Mouse (Mus musculus) MEL (cell line): Measurements from ENCODE around the gene Grin3b. TPM values are rescaled to one million over a fixed set of nuclear protein-coding genes. Genes with fewer than 3 reads are reported as not detected.

ENCODE experiments used
- DNase-seq: peaks from one replicate; pipeline ENCODE4 v3.0.0; 2011; ENCODE audit warnings: low read depth, low spot score
- H3K27ac ChIP-seq: 2 replicates; pipeline ENCODE4 v1.5.1; 2012; ENCODE audit warnings: low read depth, mild to moderate bottlenecking, control low read depth, low read length, moderate library complexity; ENCODE audit not compliant: control insufficient read depth
- H3K27me3 ChIP-seq, 2 experiments: fragments of 150-350 bp in 1 of 2; sonication (generic) in 1 of 2; 2 replicates each; pipeline ENCODE4 v1.6.1; 2012; ENCODE audit warnings: low read length in 2 of 2, mild to moderate bottlenecking in 2 of 2, improper control_type of control experiment in 1 of 2, moderate library complexity in 1 of 2; ENCODE audit not compliant: insufficient read depth in 2 of 2, control insufficient read depth in 1 of 2
- H3K36me3 ChIP-seq, 2 experiments: 2 replicates each; pipeline ENCODE4 v1.6.1; 2012 to 2014; ENCODE audit warnings: low read length in 2 of 2, improper control_type of control experiment in 1 of 2, inconsistent platforms in 1 of 2, mild to moderate bottlenecking in 1 of 2; ENCODE audit not compliant: insufficient read depth in 2 of 2, control insufficient read depth in 1 of 2
- H3K4me1 ChIP-seq, 2 experiments: fragments of 150-350 bp in 1 of 2; sonication (generic) in 1 of 2; 2 replicates each; pipeline ENCODE4 v1.6.1; 2012; ENCODE audit warnings: low read length in 2 of 2, improper control_type of control experiment in 1 of 2, mild to moderate bottlenecking in 1 of 2; ENCODE audit not compliant: insufficient read depth in 2 of 2, control insufficient read depth in 1 of 2
- H3K4me3 ChIP-seq, 2 experiments: fragments of 150-350 bp in 1 of 2; sonication (generic) in 1 of 2; 2 replicates each; pipeline ENCODE4 v1.5.1; 2012; ENCODE audit warnings: low read depth in 2 of 2, low read length in 2 of 2, mild to moderate bottlenecking in 2 of 2, moderate library complexity in 2 of 2, control low read depth in 1 of 2, improper control_type of control experiment in 1 of 2; ENCODE audit not compliant: control insufficient read depth in 1 of 2, insufficient read depth in 1 of 2
- H3K79me2 ChIP-seq: 2 replicates; pipeline ENCODE4 v1.6.1; 2012; ENCODE audit warnings: mild to moderate bottlenecking, low read length, moderate library complexity; ENCODE audit not compliant: control insufficient read depth, poor library complexity, insufficient read depth
- H3K9ac ChIP-seq: 2 replicates; pipeline ENCODE4 v1.6.1; 2012; ENCODE audit warnings: low read depth, mild to moderate bottlenecking, control low read depth, low read length, moderate library complexity; ENCODE audit not compliant: control insufficient read depth, poor library complexity, severe bottlenecking
- H3K9me3 ChIP-seq: fragments of 150-350 bp; sonication (generic); replicated peaks from 2 replicates; pipeline ENCODE4 v1.6.1; 2012; ENCODE audit warnings: mild to moderate bottlenecking, low read length, improper control_type of control experiment, moderate library complexity; ENCODE audit not compliant: insufficient read depth
- BHLHE40 ChIP-seq: IDR thresholded peaks from 2 replicates; pipeline ENCODE4 v1.6.1; 2012; ENCODE audit warnings: low read depth, mild to moderate bottlenecking, inconsistent platforms, low read length, improper control_type of control experiment, borderline replicate concordance
- CHD1 ChIP-seq: IDR thresholded peaks from 2 replicates; pipeline ENCODE4 v1.6.1; 2012; ENCODE audit warnings: low read depth, mild to moderate bottlenecking, inconsistent platforms, low read length, improper control_type of control experiment
- CHD2 ChIP-seq: IDR thresholded peaks from 2 replicates; pipeline ENCODE4 v1.6.1; 2011; ENCODE audit warnings: low read length, improper control_type of control experiment
- EP300 ChIP-seq, 2 experiments: IDR thresholded peaks; 2 replicates each; pipeline ENCODE4 v1.6.1; 2011; ENCODE audit warnings: improper control_type of control experiment in 2 of 2, low read length in 2 of 2, low read depth in 1 of 2, mild to moderate bottlenecking in 1 of 2
- GATA1 ChIP-seq: IDR thresholded peaks from 2 replicates; pipeline ENCODE4 v1.6.1; 2011; ENCODE audit warnings: low read depth, low read length, improper control_type of control experiment
- HCFC1 ChIP-seq: IDR thresholded peaks from 2 replicates; pipeline ENCODE4 v1.6.1; 2012; ENCODE audit warnings: low read depth, mild to moderate bottlenecking, inconsistent platforms, low read length, improper control_type of control experiment, moderate library complexity
- MAX ChIP-seq: IDR thresholded peaks from 2 replicates; pipeline ENCODE4 v1.6.1; 2011; ENCODE audit warnings: low read length, improper control_type of control experiment
- MAZ ChIP-seq: IDR thresholded peaks from 2 replicates; pipeline ENCODE4 v1.6.1; 2012; ENCODE audit warnings: low read depth, mild to moderate bottlenecking, inconsistent platforms, low read length, improper control_type of control experiment
- MYB ChIP-seq: IDR thresholded peaks from 2 replicates; pipeline ENCODE4 v1.6.1; 2011; ENCODE audit warnings: mild to moderate bottlenecking, low read depth, low read length, improper control_type of control experiment
- MYC ChIP-seq: IDR thresholded peaks from 2 replicates; pipeline ENCODE4 v1.6.1; 2011; ENCODE audit warnings: low read depth, mild to moderate bottlenecking, low read length, improper control_type of control experiment, moderate library complexity
- NRF1 ChIP-seq: IDR thresholded peaks from 2 replicates; pipeline ENCODE4 v1.6.1; 2014; ENCODE audit warnings: low read depth, mild to moderate bottlenecking, inconsistent platforms, low read length, improper control_type of control experiment, moderate library complexity; ENCODE audit not compliant: poor library complexity, insufficient read depth, severe bottlenecking
- POLR2AphosphoS2 ChIP-seq: IDR thresholded peaks from 2 replicates; pipeline ENCODE4 v1.6.1; 2011; ENCODE audit warnings: low read length, improper control_type of control experiment
- POLR2AphosphoS5 ChIP-seq: IDR thresholded peaks from 2 replicates; pipeline ENCODE4 v1.6.1; 2012; ENCODE audit warnings: low read depth, borderline replicate concordance, mild to moderate bottlenecking, inconsistent platforms, low read length, moderate library complexity, mixed read lengths
- RCOR1 ChIP-seq: IDR thresholded peaks from 2 replicates; pipeline ENCODE4 v1.6.1; 2012; ENCODE audit warnings: low read depth, mild to moderate bottlenecking, inconsistent platforms, low read length, improper control_type of control experiment
- SIN3A ChIP-seq: IDR thresholded peaks from 2 replicates; pipeline ENCODE4 v1.6.1; 2012; ENCODE audit warnings: low read length, improper control_type of control experiment, inconsistent platforms
- TBP ChIP-seq: IDR thresholded peaks from 2 replicates; pipeline ENCODE4 v1.8.0; 2011; ENCODE audit warnings: low read depth, low read length, improper control_type of control experiment
- TCF12 ChIP-seq: IDR thresholded peaks from 2 replicates; pipeline ENCODE4 v1.6.1; 2014; ENCODE audit warnings: low read depth, mild to moderate bottlenecking, inconsistent platforms, low read length, improper control_type of control experiment, moderate library complexity
- ZC3H11A ChIP-seq: IDR thresholded peaks from 2 replicates; pipeline ENCODE4 v1.6.1; 2012; ENCODE audit warnings: low read depth, mild to moderate bottlenecking, inconsistent platforms, low read length, improper control_type of control experiment
- ZNF384 ChIP-seq: IDR thresholded peaks from 2 replicates; pipeline ENCODE4 v1.6.1; 2012; ENCODE audit warnings: low read depth, mild to moderate bottlenecking, inconsistent platforms, low read length, improper control_type of control experiment
- polyA plus RNA-seq, 2 experiments: library from polyadenylated mRNA; stranded (reverse) in 1 of 2; unstranded in 1 of 2; fragments of >175 nt in 1 of 2; fragments of >200 nt in 1 of 2; gene quantifications; 2 replicates each; pipeline versions ENCODE4 v1.2.1 to v1.2.4; 2012; ENCODE audit warnings: low replicate concordance in 2 of 2, low read depth in 1 of 2; ENCODE audit not compliant: insufficient read length in 2 of 2, insufficient read depth in 1 of 2, missing spikeins in 1 of 2
- total RNA-seq: library from RNA; depleted of rRNA; stranded (reverse); fragments of 300-350 nt; gene quantifications from 2 replicates; pipeline ENCODE4 v1.2.3, GENCODE M21; 2012

The Grin3b gene
- total and polyA plus RNA-seq, 3 experiments, result 0.42 to 1.1 TPM; not detected in 1

GRCm38 (mm10) chr10:80004233-80004705, 33.8 kb downstream of the Grin3b start:
- no peak overlapping the region for H3K4me3 ChIP-seq
- peak overlapping the region; percentile 66 for H3K27ac ChIP-seq
- DNase-seq, result no peak
- H3K79me2 ChIP-seq, result no peaks in the 10 kb centered on the region
- H3K27me3 ChIP-seq, result no peaks in the 10 kb centered on the region
- H3K9me3 ChIP-seq, result no peaks in the 10 kb centered on the region
- H3K4me1 ChIP-seq, result peaks cover 7 to 22% of the 10 kb centered on the region in 2 experiments
- peak; percentile 91 for TF ChIP-seq MYB
- TF ChIP-seq MAZ, result peak; percentile 64; the same call in 1 of the 2 replicates
- TF ChIP-seq CHD1, result 0 out of 2 replicates have a peak, but pooled peaks have one; percentile 17
- TF ChIP-seq MAX, result peak; percentile 24; the same call in 1 of the 2 replicates
- TF ChIP-seq TCF12, result 0 out of 2 replicates have a peak, but pooled peaks have one; percentile 21
- peak; percentile 43 to 69; a peak in 3 of 4 replicates for TF ChIP-seq EP300 (IDR thresholded peaks at IDR 0.05; ENCODE audit: low read depth in 1 of 2, low read length in 2 of 2)
- TF ChIP-seq HCFC1, result peak; percentile 43; the same call in 1 of the 2 replicates
- no peak; the same call in 1 of the 2 replicates for TF ChIP-seq NRF1
- no peak for TF ChIP-seq SIN3A
- no peak for TF ChIP-seq GATA1
- TF ChIP-seq, all 39 proteins: peak for 7
- no peak overlapping the region for H3K9ac ChIP-seq
- peaks cover 0 to 12% of the 10 kb centered on the region in 2 experiments; a peak in 3 of 4 replicates for H3K36me3 ChIP-seq

- Histone ChIP-seq H3K9ac (no peak overlapping the region), H3K27me3 (no peaks in the 10 kb centered on the region), H3K4me1 (peaks cover 0 to 5% of the 10 kb centered on the region in 2 experiments; a peak in 2 of 4 replicates), H3K36me3 (peaks cover 0 to 12% of the 10 kb centered on the region in 2 experiments; a peak in 2 of 4 replicates), H3K4me3 (no peak overlapping the region), H3K9me3 (no peaks in the 10 kb centered on the region), H3K27ac (no peak overlapping the region), H3K79me2 (peaks cover 2% of the 10 kb centered on the region)
- DNase-seq, result no peak
- TF ChIP-seq GATA1 (no peak), BHLHE40 (no peak), ZC3H11A (no peak), POLR2AphosphoS5 (no peak)
These were observed 41.2 kb downstream of the Grin3b start for GRCm38 (mm10) chr10:80011740-80012139.

- TF ChIP-seq TBP, result no peak
- no peak for TF ChIP-seq ZNF384
- no peak for TF ChIP-seq MAX
- no peak for TF ChIP-seq ZC3H11A
- TF ChIP-seq RCOR1, result no peak
- TF ChIP-seq CHD2, result no peak
- TF ChIP-seq MYC, result no peak
- TF ChIP-seq POLR2AphosphoS2, result no peak
- DNase-seq, result no peak
- Histone ChIP-seq H3K36me3 (peaks cover 8 to 12% of the 10 kb centered on the region in 2 experiments), H3K9me3 (no peaks in the 10 kb centered on the region), H3K79me2 (peaks cover 12% of the 10 kb centered on the region), H3K4me1 (peaks cover 8 to 13% of the 10 kb centered on the region in 2 experiments), H3K27me3 (no peaks in the 10 kb centered on the region), H3K9ac (no peak overlapping the region), H3K27ac (no peak overlapping the region), H3K4me3 (no peak overlapping the region)
These were observed 43.1 kb downstream of the Grin3b start for GRCm38 (mm10) chr10:80013609-80014008.
